Mouse (Mus musculus) CD4-positive, CD25-positive, alpha-beta regulatory T cell, adult 4 months (primary cell): ENCODE measurements around the gene Crip2. TPM values are rescaled to one million over a fixed set of nuclear protein-coding genes. Genes with fewer than 3 reads are reported as not detected.

Experiments
- ATAC-seq: one replicate; pipeline ENCODE4 v1.8.0; 2017
- polyA plus RNA-seq, 2 experiments: library from polyadenylated mRNA; unstranded; fragments of 100-300 nt; shearing (Covaris generic); gene quantifications; one replicate each; pipeline ENCODE4 v1.2.1; 2017

The Crip2 gene
- polyA plus RNA-seq, 2 experiments from 2014 or later = 5.7 to 6.9 TPM

GRCm38 (mm10) chr12:113132567-113132966 is 7.5 kb upstream of the Crip2 start:
- ATAC-seq = no peak

- no peak for ATAC-seq
Measured at GRCm38 (mm10) chr12:113133260-113133659, 6.8 kb upstream of the Crip2 start.

GRCm38 (mm10) chr12:113133861-113134403 is 6.1 kb upstream of the Crip2 start:
- ATAC-seq = no peak

GRCm38 (mm10) chr12:113134502-113134901 is 5.5 kb upstream of the Crip2 start:
- ATAC-seq = no peak

- ATAC-seq = no peak
Measured at GRCm38 (mm10) chr12:113135401-113135800, 4.6 kb upstream of the Crip2 start.

GRCm38 (mm10) chr12:113136492-113137020 is 3.5 kb upstream of the Crip2 start:
- no peak for ATAC-seq

GRCm38 (mm10) chr12:113137260-113138213 is 2.5 kb upstream of the Crip2 start:
- ATAC-seq = no peak

- ATAC-seq = no peak
Measured at GRCm38 (mm10) chr12:113138291-113138690, 1.7 kb upstream of the Crip2 start.

- ATAC-seq = no peak
Measured at GRCm38 (mm10) chr12:113138901-113139864, 853 bp upstream of the Crip2 start.

- peak; percentile 21 for ATAC-seq
Measured at GRCm38 (mm10) chr12:113140616-113141411, 778 bp downstream of the Crip2 start.

- ATAC-seq = no peak
Measured at GRCm38 (mm10) chr12:113141531-113141973, 1.5 kb downstream of the Crip2 start.

GRCm38 (mm10) chr12:113142021-113142975 is 2.3 kb downstream of the Crip2 start:
- ATAC-seq = no peak

- no peak for ATAC-seq
Measured at GRCm38 (mm10) chr12:113143164-113143563, 3.1 kb downstream of the Crip2 start.

- ATAC-seq = no peak
Measured at GRCm38 (mm10) chr12:113144001-113144756, 4.1 kb downstream of the Crip2 start.

- ATAC-seq = no peak
Measured at GRCm38 (mm10) chr12:113144886-113145285, 4.8 kb downstream of the Crip2 start.

- ATAC-seq = no peak
Measured at GRCm38 (mm10) chr12:113145591-113145990, 5.6 kb downstream of the Crip2 start.

GRCm38 (mm10) chr12:113146112-113147057 is 6.3 kb downstream of the Crip2 start, which contains the start of gene Crip1:
TSS of gene Crip1 (plus strand) at chr12:113146316.
- ATAC-seq = peak; percentile 76

GRCm38 (mm10) chr12:113147481-113147880 is 7.4 kb downstream of the Crip2 start:
- no peak for ATAC-seq
